ENCODE assay signal across 8 mouse cellular contexts in the genomic region with DNA sequence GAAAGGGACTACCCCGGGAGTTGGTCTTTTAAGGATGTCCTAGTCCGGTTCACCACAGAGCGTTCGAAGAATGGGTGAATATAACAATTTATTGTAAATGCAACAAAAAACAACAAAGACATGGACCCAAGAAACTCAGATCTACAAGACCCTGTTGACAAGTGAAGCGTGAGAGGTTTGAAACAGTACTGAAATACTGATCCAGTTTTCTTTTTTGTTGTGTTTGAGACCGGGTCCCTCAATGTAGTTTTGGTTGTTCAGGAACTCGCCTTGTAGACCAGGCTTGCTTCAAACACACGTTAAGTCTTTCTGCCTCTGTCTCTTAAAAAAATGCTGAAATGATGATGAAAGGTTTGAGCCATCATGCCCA. TPM values are rescaled to one million over a fixed set of nuclear protein-coding genes. Genes with fewer than 3 reads are reported as not detected.
DNase-seq lines count a peak whose midpoint lies in the region; ATAC-seq and TF ChIP-seq lines count a peak whose summit lies in the region.

No protein-coding gene starts in this region.

- no peak for ATAC-seq in kidney, postnatal 0 days (replicated peaks; ENCODE audit: low FRiP score, low read depth)
- ATAC-seq in hindbrain, embryonic 16.5 days = no peak
- ATAC-seq in midbrain, postnatal 0 days (ENCODE audit: low FRiP score) = no peak

- no peaks in the 10 kb centered on the region for H3K9me3 ChIP-seq in kidney, postnatal 0 days (replicated peaks; ENCODE audit: low read length)
- no peaks in the 10 kb centered on the region for H3K9me3 ChIP-seq in hindbrain, embryonic 16.5 days (ENCODE audit: control insufficient read depth, low read length)
- no peaks in the 10 kb centered on the region for H3K9me3 ChIP-seq in midbrain, postnatal 0 days (ENCODE audit: low read length)

- H3K36me3 ChIP-seq in kidney, postnatal 0 days (ENCODE audit: insufficient read depth, low read length) = peaks cover 28% of the 10 kb centered on the region
- H3K36me3 ChIP-seq in hindbrain, embryonic 16.5 days (ENCODE audit: control insufficient read depth, insufficient read depth, low read length) = peaks cover 19% of the 10 kb centered on the region; the same call in 1 of the 2 replicates
- H3K36me3 ChIP-seq in midbrain, postnatal 0 days (ENCODE audit: insufficient read depth, low read length) = peaks cover 17% of the 10 kb centered on the region; the same call in 1 of the 2 replicates

- 13% methylated on average over 8 of the region's 8 CpGs for WGBS in kidney, postnatal 0 days
- WGBS in hindbrain, embryonic 16.5 days = 25% methylated on average over 8 of the region's 8 CpGs
- 23% methylated on average over 8 of the region's 8 CpGs for WGBS in midbrain, postnatal 0 days

- peak overlapping the region; percentile 85 for H3K4me2 ChIP-seq in kidney, postnatal 0 days (ENCODE audit: low read length)
- H3K4me2 ChIP-seq in hindbrain, embryonic 16.5 days (ENCODE audit: low read length) = peak overlapping the region; percentile 77
- H3K4me2 ChIP-seq in midbrain, postnatal 0 days (ENCODE audit: low read depth, low read length, poor library complexity, severe bottlenecking) = peak overlapping the region; percentile 58

- H3K4me3 ChIP-seq in kidney, postnatal 0 days (replicated peaks; ENCODE audit: low read depth, low read length) = peak overlapping the region; percentile 89
- H3K4me3 ChIP-seq in brown adipose tissue, adult 24 weeks (ENCODE audit: insufficient read depth, low read depth, low read length) = peak overlapping the region; percentile 82
- H3K4me3 ChIP-seq in hindbrain, embryonic 16.5 days (ENCODE audit: low read length) = peak overlapping the region; percentile 79
- H3K4me3 ChIP-seq in midbrain, postnatal 0 days (ENCODE audit: low read depth, low read length) = peak overlapping the region; percentile 63

- H3K9ac ChIP-seq in kidney, postnatal 0 days (ENCODE audit: low read depth, low read length) = peak overlapping the region; percentile 96; the same call in 1 of the 2 replicates
- peak overlapping the region; percentile 95 for H3K9ac ChIP-seq in hindbrain, embryonic 16.5 days (ENCODE audit: low read depth, low read length)
- peak overlapping the region; percentile 61 for H3K9ac ChIP-seq in midbrain, postnatal 0 days (replicated peaks; ENCODE audit: low read length, poor library complexity, severe bottlenecking)

- peak; percentile 15 for DNase-seq in kidney, postnatal 0 days (ENCODE audit: low spot score)
- DNase-seq in kidney, postnatal 10 days = no peak
- no peak for DNase-seq in midbrain, postnatal 0 days (ENCODE audit: low spot score)
- no peak for DNase-seq in cerebellum, adult 11 months
- no peak for DNase-seq in adrenal gland, postnatal 4 days (ENCODE audit: low spot score in 2 of 2)
- no peak for DNase-seq in urinary bladder, adult 18-20 months (ENCODE audit: low spot score in 2 of 2)

- no peak for TF ChIP-seq CTCF in kidney, postnatal 0 days (IDR thresholded peaks at IDR 0.05; ENCODE audit: low read depth)
- TF ChIP-seq CTCF in midbrain, postnatal 0 days (IDR thresholded peaks at IDR 0.05) = no peak

- peak overlapping the region; percentile 60; the same call in 1 of the 2 replicates for H3K27ac ChIP-seq in kidney, postnatal 0 days
- peak overlapping the region; percentile 71; the same call in 1 of the 2 replicates for H3K27ac ChIP-seq in brown adipose tissue, adult 24 weeks (replicated peaks; ENCODE audit: low read depth, low read length)
- peak overlapping the region; percentile 86; the same call in 1 of the 2 replicates for H3K27ac ChIP-seq in hindbrain, embryonic 16.5 days (ENCODE audit: low read depth, low read length)
- H3K27ac ChIP-seq in midbrain, postnatal 0 days (ENCODE audit: low read depth, low read length) = peak overlapping the region; percentile 81; the same call in 1 of the 2 replicates

- 0 out of 2 replicates have a peak, but pooled peaks cover 4% of the 10 kb centered on the region for H3K4me1 ChIP-seq in kidney, postnatal 0 days (replicated peaks; ENCODE audit: insufficient read depth, low read length)
- H3K4me1 ChIP-seq in brown adipose tissue, adult 24 weeks (ENCODE audit: control insufficient read depth, insufficient read depth, insufficient read length, low read length) = peaks cover 2% of the 10 kb centered on the region; the same call in 1 of the 2 replicates
- H3K4me1 ChIP-seq in hindbrain, embryonic 16.5 days (ENCODE audit: control insufficient read depth, insufficient read depth, low read depth, low read length) = peaks cover 10% of the 10 kb centered on the region
- H3K4me1 ChIP-seq in midbrain, postnatal 0 days (ENCODE audit: insufficient read depth, low read length) = peaks cover 4% of the 10 kb centered on the region; the same call in 1 of the 2 replicates

- no peaks in the 10 kb centered on the region for H3K27me3 ChIP-seq in kidney, postnatal 0 days (ENCODE audit: insufficient read depth, low read length)
- H3K27me3 ChIP-seq in hindbrain, embryonic 16.5 days (replicated peaks; ENCODE audit: control insufficient read depth, insufficient read depth, low read length) = no peaks in the 10 kb centered on the region
- H3K27me3 ChIP-seq in midbrain, postnatal 0 days (ENCODE audit: insufficient read depth, low read length) = no peaks in the 10 kb centered on the region

RNA-seq across cellular contexts. Expression of gene Rps13, which starts 0.7 kb away (rescaled TPM):
- 741 and 816 TPM in 2 replicates for polyA plus RNA-seq in kidney, postnatal 0 days (2015; fragmentation: Nextera tagmentation; extraction: Ambion mirVana)
- polyA plus RNA-seq in brown adipose tissue, adult 24 weeks (2012; ENCODE audit: insufficient read depth, insufficient read length, missing spikeins) = 202 and 266 TPM in 2 replicates
- polyA plus RNA-seq in hindbrain, embryonic 16.5 days (2015; fragmentation: Nextera tagmentation; extraction: Ambion mirVana) = 381 and 423 TPM in 2 replicates
- total RNA-seq in midbrain, postnatal 0 days (2014; rRNA removed) = 171 and 256 TPM in 2 replicates
- polyA plus RNA-seq in midbrain, postnatal 0 days (2015; fragmentation: Nextera tagmentation; extraction: Ambion mirVana) = 474 and 484 TPM in 2 replicates
- total RNA-seq in adrenal gland, postnatal 4 days (2021) = 100 to 1,000 TPM; 635 to 691 TPM

RNA-seq across cellular contexts. Expression of gene Plekha7, which starts 26.5 kb away (rescaled TPM):
- 11.8 and 12.1 TPM in 2 replicates for polyA plus RNA-seq in kidney, postnatal 0 days (2015; fragmentation: Nextera tagmentation; extraction: Ambion mirVana)
- polyA plus RNA-seq in brown adipose tissue, adult 24 weeks (2012; ENCODE audit: insufficient read depth, insufficient read length, missing spikeins) = 0.59 and 1.6 TPM in 2 replicates
- polyA plus RNA-seq in hindbrain, embryonic 16.5 days (2015; fragmentation: Nextera tagmentation; extraction: Ambion mirVana) = 8.5 and 8.8 TPM in 2 replicates
- 20.9 and 21.3 TPM in 2 replicates for total RNA-seq in midbrain, postnatal 0 days (2014; rRNA removed)
- polyA plus RNA-seq in midbrain, postnatal 0 days (2015; fragmentation: Nextera tagmentation; extraction: Ambion mirVana) = 7.8 and 9.0 TPM in 2 replicates
- total RNA-seq in adrenal gland, postnatal 4 days (2021) = 10 to 100 TPM; 19.0 to 24.8 TPM
